Mouse (Mus musculus) lung, postnatal 0 days (tissue): ENCODE measurements around the gene Fam110c.

Experiments
- CTCF ChIP-seq: IDR thresholded peaks from 2 replicates; pipeline ENCODE4 v1.5.1; 2016; ENCODE audit warnings: antibody characterized with exemption, mild to moderate bottlenecking
- EP300 ChIP-seq: IDR thresholded peaks from 2 replicates; pipeline ENCODE4 v1.6.1; 2016; ENCODE audit warnings: antibody characterized with exemption, mild to moderate bottlenecking, control low read depth

DNA sequence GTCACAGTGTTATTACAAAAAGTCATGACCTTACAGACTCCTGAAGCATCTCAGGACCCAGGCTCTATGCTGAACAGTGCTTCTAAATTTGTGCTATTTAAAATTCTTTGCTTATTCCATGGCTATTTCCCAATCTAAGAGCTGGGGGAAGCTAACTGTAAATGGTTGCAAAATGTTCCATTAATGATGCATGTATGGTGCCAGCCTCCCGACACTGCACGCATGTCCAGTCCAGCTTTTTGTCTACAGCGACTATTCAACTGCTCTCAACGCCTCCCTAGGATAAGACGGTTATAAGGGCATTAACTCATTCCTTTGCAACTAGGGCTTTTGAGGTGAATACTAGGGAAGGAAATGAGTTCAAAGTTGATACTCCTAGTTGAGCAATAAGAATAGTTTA lies 2.4 kb upstream of the Fam110c start:
- no peak for TF ChIP-seq EP300
- TF ChIP-seq CTCF = no peak
